Mouse (Mus musculus) heart, postnatal 0 days (tissue): Measurements from ENCODE around the gene Plpp1. TPM values are rescaled to one million over a fixed set of nuclear protein-coding genes. Genes with fewer than 3 reads are reported as not detected.

Experiments
- ATAC-seq: fragments of 200-750 bp; cut with Nextera tagmentation; 2 replicates; pipeline ENCODE4 v1.8.0; 2017; ENCODE audit warnings: low read depth, moderate number of reproducible peaks, moderate library complexity; ENCODE audit not compliant: insufficient read depth
- DNase-seq: peaks from one replicate; pipeline ENCODE4 v3.0.0-alpha.2; 2016; ENCODE audit warnings: low spot score
- H3K27ac ChIP-seq: fragments of 300-500 bp; sonication (generic); 2 replicates; pipeline ENCODE4 v1.5.1; 2014; ENCODE audit warnings: low read depth, mild to moderate bottlenecking
- H3K27me3 ChIP-seq: fragments of 300-500 bp; sonication (generic); 2 replicates; pipeline ENCODE4 v1.6.1; 2014; ENCODE audit warnings: low read length, mixed read lengths; ENCODE audit not compliant: control insufficient read depth, insufficient read depth
- H3K36me3 ChIP-seq: fragments of 300-500 bp; sonication (generic); replicated peaks from 2 replicates; pipeline ENCODE4 v1.6.1; 2014; ENCODE audit warnings: low read length, mixed read lengths; ENCODE audit not compliant: control insufficient read depth, insufficient read depth
- H3K4me1 ChIP-seq: fragments of 300-500 bp; sonication (generic); 2 replicates; pipeline ENCODE4 v1.6.1; 2014; ENCODE audit warnings: antibody characterized with exemption; ENCODE audit not compliant: control insufficient read depth, insufficient read depth
- H3K4me2 ChIP-seq: fragments of 300-500 bp; sonication (generic); 2 replicates; pipeline ENCODE4 v1.6.1; 2014; ENCODE audit warnings: low read depth, mild to moderate bottlenecking, low read length, moderate library complexity
- H3K4me3 ChIP-seq: fragments of 300-500 bp; sonication (generic); 2 replicates; pipeline ENCODE4 v1.5.1; 2014; ENCODE audit warnings: low read depth, low read length
- H3K9ac ChIP-seq: fragments of 300-500 bp; sonication (generic); replicated peaks from 2 replicates; pipeline ENCODE4 v1.6.1; 2014; ENCODE audit warnings: low read depth, low read length, mixed read lengths
- H3K9me3 ChIP-seq: fragments of 300-500 bp; sonication (generic); replicated peaks from 2 replicates; pipeline ENCODE4 v1.6.1; 2016; ENCODE audit warnings: low read length; ENCODE audit not compliant: control insufficient read depth
- CTCF ChIP-seq: IDR thresholded peaks from 2 replicates; pipeline ENCODE4 v1.5.1; 2016; ENCODE audit warnings: antibody characterized with exemption, control low read depth, low read depth
- EP300 ChIP-seq: IDR thresholded peaks from 2 replicates; pipeline ENCODE4 v1.6.1; 2016; ENCODE audit warnings: antibody characterized with exemption, low read depth
- WGBS: fragments of 180-500 bp; shearing (Covaris S2); extraction: QIAGEN DNeasy Blood & Tissue Kit; methylation state at CpG from one replicate; pipeline ENCODE4 v1.1.7; 2014; 5-methylcytosine and 5-hydroxymethylcytosine counted together
- polyA plus RNA-seq: library from polyadenylated mRNA; unstranded; fragments of >200 nt; fragmentation: Nextera tagmentation; extraction: Ambion mirVana; gene quantifications from 2 replicates; pipeline ENCODE4 v1.2.1, GENCODE M21; 2015
- total RNA-seq: library from RNA; depleted of rRNA; stranded (reverse); fragments of >200 nt; gene quantifications from 2 replicates; pipeline ENCODE4 v1.2.3, GENCODE M21; 2014; ENCODE audit warnings: low replicate concordance

Plpp1 gene
- total and polyA plus RNA-seq, 2 experiments from 2014 or later = 101 to 129 TPM

DNA sequence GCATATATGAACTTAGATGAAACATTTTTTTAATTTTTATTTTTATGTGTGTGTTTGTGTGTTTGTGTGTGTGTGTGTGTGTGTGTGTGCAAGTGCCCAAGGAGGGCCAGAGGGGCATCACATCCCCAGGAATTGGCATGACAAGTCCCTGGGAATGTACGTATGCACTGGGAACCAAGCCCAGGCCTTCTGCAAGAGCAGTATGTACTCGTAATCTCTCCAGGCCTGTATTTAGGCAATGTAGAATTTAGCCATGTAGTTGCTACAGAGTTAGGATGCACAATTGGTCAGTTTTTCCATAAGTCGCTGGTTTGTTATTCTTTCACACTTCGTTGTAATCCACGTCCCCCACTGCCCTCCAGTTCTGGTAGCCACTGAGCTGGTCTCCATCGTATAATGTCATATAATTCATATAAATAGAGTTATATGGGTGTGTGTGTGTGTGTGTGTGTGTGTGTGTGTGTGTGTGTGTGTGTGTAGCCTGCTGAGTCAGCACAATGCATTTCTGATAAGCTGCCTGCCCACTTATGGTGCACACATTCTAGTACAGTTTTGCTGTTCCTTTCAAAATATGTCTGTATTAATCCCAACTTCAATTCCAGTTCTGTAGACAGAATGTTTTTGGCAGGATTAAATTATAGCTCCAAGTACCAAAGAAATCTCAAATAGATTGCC lies 22.8 kb downstream of the Plpp1 start:
- WGBS = 53% methylated on average over 6 of the region's 6 CpGs
- H3K9ac ChIP-seq = no peak overlapping the region
- H3K4me2 ChIP-seq = no peak overlapping the region
- H3K9me3 ChIP-seq = no peaks in the 10 kb centered on the region
- peak overlapping the region; percentile 48; the same call in 1 of the 2 replicates for H3K27ac ChIP-seq
- H3K4me1 ChIP-seq = peaks cover 21% of the 10 kb centered on the region; the same call in 1 of the 2 replicates
- TF ChIP-seq EP300 = no peak
- no peak for TF ChIP-seq CTCF
- peaks cover 9% of the 10 kb centered on the region; the same call in 1 of the 2 replicates for H3K36me3 ChIP-seq
- ATAC-seq (peak; percentile 49; the same call in 1 of the 2 replicates), DNase-seq (peak; percentile 34)
- no peaks in the 10 kb centered on the region for H3K27me3 ChIP-seq
- no peak overlapping the region for H3K4me3 ChIP-seq

- Histone ChIP-seq H3K4me1 (peaks cover 14% of the 10 kb centered on the region; the same call in 1 of the 2 replicates), H3K27ac (peak overlapping the region; percentile 48; the same call in 1 of the 2 replicates), H3K36me3 (peaks cover 9% of the 10 kb centered on the region; the same call in 1 of the 2 replicates), H3K9me3 (no peaks in the 10 kb centered on the region), H3K27me3 (no peaks in the 10 kb centered on the region), H3K9ac (no peak overlapping the region), H3K4me3 (no peak overlapping the region), H3K4me2 (no peak overlapping the region)
- WGBS = 64% methylated on average over 5 of the region's 8 CpGs
- peak; percentile 71 for ATAC-seq
- DNase-seq = peak; percentile 77
- TF ChIP-seq EP300 = no peak; the same call in 1 of the 2 replicates
- no peak for TF ChIP-seq CTCF
Measured at GRCm38 (mm10) chr13:112823911-112824648, 23.5 kb downstream of the Plpp1 start.

- no peak for TF ChIP-seq EP300
- no peak for TF ChIP-seq CTCF
- Histone ChIP-seq H3K9ac (no peak overlapping the region), H3K4me2 (no peak overlapping the region), H3K27me3 (no peaks in the 10 kb centered on the region), H3K4me3 (no peak overlapping the region), H3K36me3 (peaks cover 9% of the 10 kb centered on the region; the same call in 1 of the 2 replicates), H3K4me1 (0 out of 2 replicates have a peak, but pooled peaks cover 13% of the 10 kb centered on the region), H3K27ac (no peak overlapping the region), H3K9me3 (no peaks in the 10 kb centered on the region)
- DNase-seq (no peak), ATAC-seq (no peak)
- WGBS = 71% methylated on average over 6 of the region's 6 CpGs
Measured at GRCm38 (mm10) chr13:112825479-112825878, 24.9 kb downstream of the Plpp1 start.

DNA sequence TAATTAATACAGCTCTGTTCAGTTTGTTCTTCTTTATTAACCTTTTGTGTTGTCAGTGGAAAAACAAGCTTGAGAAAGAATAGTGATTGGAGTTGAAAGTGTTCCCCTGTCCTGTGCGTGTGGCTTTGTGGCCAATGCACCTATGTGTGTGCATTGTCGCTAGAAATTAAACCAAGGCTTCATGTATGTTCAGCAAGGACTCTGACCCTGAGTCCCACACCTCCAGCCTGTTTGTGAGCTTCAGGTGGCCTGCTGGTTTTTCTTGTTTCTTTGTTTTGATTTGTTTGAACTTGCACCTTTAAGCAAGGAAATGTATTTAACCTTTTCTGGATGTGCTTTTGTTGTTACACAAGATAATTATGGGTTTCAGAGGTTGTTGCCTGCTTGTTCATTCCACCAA lies 29.0 kb downstream of the Plpp1 start:
- H3K4me1 ChIP-seq = no peaks in the 10 kb centered on the region
- no peaks in the 10 kb centered on the region for H3K9me3 ChIP-seq
- no peaks in the 10 kb centered on the region for H3K27me3 ChIP-seq
- H3K4me3 ChIP-seq = no peak overlapping the region
- no peak for ATAC-seq
- H3K27ac ChIP-seq = no peak overlapping the region
- no peak overlapping the region for H3K4me2 ChIP-seq
- TF ChIP-seq CTCF (no peak), EP300 (no peak)
- WGBS = 91% methylated on average over 2 of the region's 2 CpGs
- H3K36me3 ChIP-seq = peaks cover 8% of the 10 kb centered on the region; the same call in 1 of the 2 replicates
- no peak for DNase-seq
- H3K9ac ChIP-seq = no peak overlapping the region

DNA sequence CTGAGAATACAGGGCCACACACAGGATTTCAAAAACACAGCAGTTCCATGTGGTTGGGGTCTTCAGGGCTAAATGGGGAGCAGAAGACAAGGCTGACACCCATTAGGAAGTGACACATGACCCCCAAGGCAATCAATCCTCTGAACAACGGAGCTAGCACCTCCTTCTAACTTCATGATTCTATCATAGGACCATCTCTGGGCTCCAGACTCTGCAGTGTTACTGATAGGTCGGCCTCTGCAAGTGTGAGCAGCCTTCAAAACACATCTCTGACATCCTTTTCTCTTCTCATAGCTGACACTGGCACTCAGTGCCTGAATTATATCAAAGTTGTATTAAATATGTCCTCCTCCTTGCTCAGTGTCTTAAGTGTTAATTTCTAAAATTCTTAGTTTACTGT lies 32.0 kb downstream of the Plpp1 start:
- no peaks in the 10 kb centered on the region for H3K36me3 ChIP-seq
- H3K4me2 ChIP-seq = no peak overlapping the region
- H3K4me1 ChIP-seq = no peaks in the 10 kb centered on the region
- H3K9me3 ChIP-seq = no peaks in the 10 kb centered on the region
- no peak for DNase-seq
- TF ChIP-seq EP300 = no peak
- no peak overlapping the region for H3K9ac ChIP-seq
- H3K27ac ChIP-seq = no peak overlapping the region
- no peak for ATAC-seq
- H3K27me3 ChIP-seq = no peaks in the 10 kb centered on the region
- H3K4me3 ChIP-seq = no peak overlapping the region
- WGBS = 60% methylated on average over 2 of the region's 2 CpGs
